Mouse (Mus musculus): ENCODE measurements around the gene Ankrd9. TPM values are rescaled to one million over a fixed set of nuclear protein-coding genes. Genes with fewer than 3 reads are reported as not detected.
A peak's percentile ranks its signal among the peaks of the same experiment; 100 is the strongest.

Gene Ankrd9
- total and polyA plus RNA-seq, 3 experiments = 13.8 to 26.0 TPM; not detected in 1

DNA sequence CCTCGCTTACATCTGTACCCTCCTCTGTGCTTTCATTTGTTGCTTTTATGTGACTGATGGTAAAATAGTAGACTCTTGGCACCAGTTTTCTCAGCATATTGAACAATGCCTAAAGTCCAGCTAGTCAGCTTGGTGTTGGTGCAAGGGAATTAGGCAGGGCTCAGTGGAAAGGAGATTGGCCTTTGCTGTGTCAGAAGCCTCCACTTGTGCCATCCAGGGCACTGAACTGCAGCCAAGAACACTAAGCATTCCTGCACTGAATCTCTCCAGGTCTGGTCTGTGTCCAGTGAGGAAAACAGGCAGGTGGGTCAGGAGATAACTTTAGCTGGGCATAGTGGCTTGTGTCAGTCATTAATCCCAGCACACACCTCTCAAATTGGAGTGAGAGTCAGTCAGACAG lies 29.4 kb downstream of the Ankrd9 start:
- DNase-seq (ENCODE audit: low read depth, low spot score) = no peak
- Histone ChIP-seq H3K79me2 (ENCODE audit: control insufficient read depth, insufficient read depth, low read length, poor library complexity) (no peaks in the 10 kb centered on the region), H3K4me3 (ENCODE audit: control insufficient read depth in 1 of 2, insufficient read depth in 1 of 2, low read depth in 2 of 2, low read length in 2 of 2) (no peak overlapping the region), H3K27ac (ENCODE audit: control insufficient read depth, low read depth, low read length) (no peak overlapping the region), H3K9me3 (replicated peaks; ENCODE audit: insufficient read depth, low read length) (no peaks in the 10 kb centered on the region), H3K36me3 (ENCODE audit: control insufficient read depth in 1 of 2, insufficient read depth in 2 of 2, low read length in 2 of 2) (peaks cover 0 to 28% of the 10 kb centered on the region in 2 experiments; a peak in 3 of 4 replicates), H3K27me3 (ENCODE audit: control insufficient read depth in 1 of 2, insufficient read depth in 2 of 2, low read length in 2 of 2) (no peaks in the 10 kb centered on the region), H3K9ac (ENCODE audit: control insufficient read depth, low read depth, low read length, poor library complexity, severe bottlenecking) (no peak overlapping the region), H3K4me1 (ENCODE audit: control insufficient read depth in 1 of 2, insufficient read depth in 2 of 2, low read length in 2 of 2) (peaks cover 21 to 29% of the 10 kb centered on the region in 2 experiments)
- TF ChIP-seq CTCF (IDR thresholded peaks at IDR 0.05 in 2 of 3, conservative IDR thresholded peaks at IDR 0.05 in 1 of 3; ENCODE audit: control insufficient read depth in 1 of 3, insufficient read depth in 1 of 3, low read depth in 2 of 3, low read length in 3 of 3, poor library complexity in 1 of 3, severe bottlenecking in 1 of 3) = no peak
- no peak for TF ChIP-seq NELFE (IDR thresholded peaks at IDR 0.05; ENCODE audit: low read depth, low read length)
- TF ChIP-seq MAX (IDR thresholded peaks at IDR 0.05; ENCODE audit: low read length) = no peak
- no peak for TF ChIP-seq ZKSCAN1 (IDR thresholded peaks at IDR 0.05; ENCODE audit: low read depth, low read length)
- no peak for TF ChIP-seq ZC3H11A (IDR thresholded peaks at IDR 0.05; ENCODE audit: low read depth, low read length)
- TF ChIP-seq RCOR1 (IDR thresholded peaks at IDR 0.05; ENCODE audit: low read depth, low read length) = no peak
- no peak for TF ChIP-seq GABPA (IDR thresholded peaks at IDR 0.05; ENCODE audit: low read depth, low read length)
- no peak for TF ChIP-seq MAFK (IDR thresholded peaks at IDR 0.05; ENCODE audit: borderline replicate concordance, low read depth, low read length)
- TF ChIP-seq JUND (IDR thresholded peaks at IDR 0.05; ENCODE audit: low read depth, low read length) = no peak
- TF ChIP-seq KAT2A (conservative IDR thresholded peaks at IDR 0.05; ENCODE audit: low read depth, low read length) = no peak
- TF ChIP-seq MEF2A (IDR thresholded peaks at IDR 0.05; ENCODE audit: extremely low read depth, insufficient replicate concordance, low read depth, low read length, poor library complexity, severe bottlenecking) = no peak
- no peak for TF ChIP-seq EP300 (IDR thresholded peaks at IDR 0.05; ENCODE audit: low read depth in 1 of 2, low read length in 2 of 2)
- no peak for TF ChIP-seq ZMIZ1 (IDR thresholded peaks at IDR 0.05; ENCODE audit: low read depth, low read length)
- TF ChIP-seq POLR2AphosphoS2 (IDR thresholded peaks at IDR 0.05; ENCODE audit: low read length) = no peak
- TF ChIP-seq POLR2AphosphoS5 (IDR thresholded peaks at IDR 0.05; ENCODE audit: borderline replicate concordance, low read depth, low read length) = no peak
- TF ChIP-seq GATA1 (IDR thresholded peaks at IDR 0.05; ENCODE audit: low read depth, low read length) = no peak

DNA sequence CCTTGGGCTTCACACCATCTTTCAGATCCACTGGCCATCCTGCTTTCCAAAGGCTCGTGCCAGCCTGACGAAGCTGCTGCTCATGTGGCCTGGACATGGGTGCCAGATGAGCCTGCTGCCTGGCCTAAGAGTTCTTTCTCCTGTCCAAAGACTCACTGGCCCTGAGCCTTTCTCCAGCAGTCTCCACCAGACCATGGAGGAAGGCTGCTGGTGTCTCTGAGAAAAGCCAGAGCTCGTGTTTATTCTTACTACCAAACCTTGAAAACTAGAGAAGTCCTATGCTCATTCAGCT lies 30.0 kb downstream of the Ankrd9 start:
- no peak for DNase-seq (ENCODE audit: low read depth, low spot score)
- H3K9ac ChIP-seq (ENCODE audit: control insufficient read depth, low read depth, low read length, poor library complexity, severe bottlenecking) = no peak overlapping the region
- no peak overlapping the region for H3K4me3 ChIP-seq (ENCODE audit: control insufficient read depth in 1 of 2, insufficient read depth in 1 of 2, low read depth in 2 of 2, low read length in 2 of 2)
- H3K4me1 ChIP-seq (ENCODE audit: control insufficient read depth in 1 of 2, insufficient read depth in 2 of 2, low read length in 2 of 2) = peaks cover 18 to 25% of the 10 kb centered on the region in 2 experiments
- H3K36me3 ChIP-seq (ENCODE audit: control insufficient read depth in 1 of 2, insufficient read depth in 2 of 2, low read length in 2 of 2) = peaks cover 0 to 24% of the 10 kb centered on the region in 2 experiments; a peak in 3 of 4 replicates
- no peak for TF ChIP-seq POLR2AphosphoS5 (IDR thresholded peaks at IDR 0.05; ENCODE audit: borderline replicate concordance, low read depth, low read length)
- 0 out of 4 replicates have a peak, but pooled peaks of 1 of the 2 experiments have one; percentile 1 for TF ChIP-seq EP300 (IDR thresholded peaks at IDR 0.05; ENCODE audit: low read depth in 1 of 2, low read length in 2 of 2)
- no peaks in the 10 kb centered on the region for H3K27me3 ChIP-seq (ENCODE audit: control insufficient read depth in 1 of 2, insufficient read depth in 2 of 2, low read length in 2 of 2)
- no peaks in the 10 kb centered on the region for H3K79me2 ChIP-seq (ENCODE audit: control insufficient read depth, insufficient read depth, low read length, poor library complexity)
- H3K27ac ChIP-seq (ENCODE audit: control insufficient read depth, low read depth, low read length) = no peak overlapping the region
- no peaks in the 10 kb centered on the region for H3K9me3 ChIP-seq (replicated peaks; ENCODE audit: insufficient read depth, low read length)
